Mouse (Mus musculus): ENCODE measurements around the gene BC037034. TPM values are rescaled to one million over a fixed set of nuclear protein-coding genes. Genes with fewer than 3 reads are reported as not detected.
"Not testable (repeated sequence)": the region's sequence is repeated elsewhere in the genome, so short reads cannot be mapped to it uniquely, and the experiment has no call there.

The BC037034 gene
- polyA plus RNA-seq, 1 experiment from 2014 or later = 15.8 TPM

- no peak for ATAC-seq
- no peaks in the 10 kb centered on the region for H3K9me3 ChIP-seq
- H3K4me2 ChIP-seq (replicated peaks) = no peak overlapping the region
- no peaks in the 10 kb centered on the region for H3K27me3 ChIP-seq
- no peaks in the 10 kb centered on the region for H3K36me3 ChIP-seq
- no peaks in the 10 kb centered on the region for H3K4me1 ChIP-seq (replicated peaks)
- H3K4me3 ChIP-seq (replicated peaks) = no peak overlapping the region
- H3K27ac ChIP-seq = no peak overlapping the region
- no peak overlapping the region for H3K9ac ChIP-seq (replicated peaks)
Observed at GRCm38 (mm10) chr5:138234224-138234623, 29.6 kb downstream of the BC037034 start.

DNA sequence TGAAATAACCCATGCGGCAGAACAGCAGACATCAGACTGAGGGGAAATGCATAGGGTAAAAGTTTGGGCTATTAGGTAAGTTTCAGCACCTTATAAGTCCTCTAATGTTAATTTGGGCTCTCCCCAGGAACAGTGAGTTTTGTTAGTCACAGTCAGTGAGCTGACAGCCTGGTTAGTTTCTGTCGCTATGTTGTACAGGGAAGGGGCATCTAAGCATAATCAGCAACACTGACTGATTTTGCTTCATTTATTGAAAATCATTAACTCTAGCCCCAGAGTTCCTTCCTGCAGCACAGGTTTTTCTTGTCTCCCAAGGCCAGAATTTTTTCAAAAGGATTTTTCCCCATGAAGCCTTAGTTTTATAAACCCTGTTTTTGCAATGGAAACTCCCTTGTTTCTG lies 30.1 kb downstream of the BC037034 start:
- H3K4me3 ChIP-seq (replicated peaks) = no peak overlapping the region
- no peaks in the 10 kb centered on the region for H3K4me1 ChIP-seq (replicated peaks)
- no peak overlapping the region for H3K9ac ChIP-seq (replicated peaks)
- no peaks in the 10 kb centered on the region for H3K9me3 ChIP-seq
- no peak for ATAC-seq
- no peak overlapping the region for H3K4me2 ChIP-seq (replicated peaks)
- H3K36me3 ChIP-seq = no peaks in the 10 kb centered on the region
- whole genome bisulfite sequencing = 88% methylated on average over 2 of the region's 2 CpGs
- H3K27ac ChIP-seq = no peak overlapping the region
- no peaks in the 10 kb centered on the region for H3K27me3 ChIP-seq

DNA sequence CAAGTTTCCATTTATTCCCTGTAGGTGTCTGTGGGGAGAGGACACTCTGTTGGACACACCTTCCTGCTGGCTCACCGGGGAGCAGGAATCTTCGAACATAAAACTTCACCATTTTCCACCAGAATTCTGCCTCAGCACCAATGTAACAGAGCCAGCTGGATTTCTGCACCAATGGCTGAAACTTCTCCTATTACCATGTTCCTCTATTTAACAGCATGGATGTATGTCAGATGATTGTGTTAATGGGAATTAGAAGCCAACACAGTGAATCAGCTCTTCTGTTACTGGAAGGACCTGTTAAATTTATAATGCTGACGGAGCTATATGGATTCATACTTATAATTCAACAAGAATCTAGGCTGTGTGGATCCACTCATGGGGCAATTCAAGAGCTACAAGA lies 34.3 kb downstream of the BC037034 start:
- H3K9ac ChIP-seq (replicated peaks) = no peak overlapping the region
- no peak for ATAC-seq
- no peaks in the 10 kb centered on the region for H3K27me3 ChIP-seq

GRCm38 (mm10) chr5:138228026-138228425 lies 35.8 kb downstream of the BC037034 start:
- no peak overlapping the region for H3K9ac ChIP-seq (replicated peaks)
- no peaks in the 10 kb centered on the region for H3K27me3 ChIP-seq
- H3K4me3 ChIP-seq (replicated peaks) = no peak overlapping the region
- no peaks in the 10 kb centered on the region for H3K36me3 ChIP-seq
- no peaks in the 10 kb centered on the region for H3K9me3 ChIP-seq
- no peaks in the 10 kb centered on the region for H3K4me1 ChIP-seq (replicated peaks)
- 58% methylated on average over 3 of the region's 3 CpGs for WGBS
- no peak overlapping the region for H3K4me2 ChIP-seq (replicated peaks)
- no peak for ATAC-seq
- H3K27ac ChIP-seq = no peak overlapping the region

More for the DNA sequence above, 34.3 kb downstream of the BC037034 start:
- H3K4me2 ChIP-seq (replicated peaks) = no peak overlapping the region
- H3K27ac ChIP-seq = no peak overlapping the region
- no peaks in the 10 kb centered on the region for H3K9me3 ChIP-seq
- H3K4me1 ChIP-seq (replicated peaks) = no peaks in the 10 kb centered on the region
- no peak overlapping the region for H3K4me3 ChIP-seq (replicated peaks)
- no peaks in the 10 kb centered on the region for H3K36me3 ChIP-seq
- 94% methylated on average over 3 of the region's 3 CpGs for WGBS

DNA sequence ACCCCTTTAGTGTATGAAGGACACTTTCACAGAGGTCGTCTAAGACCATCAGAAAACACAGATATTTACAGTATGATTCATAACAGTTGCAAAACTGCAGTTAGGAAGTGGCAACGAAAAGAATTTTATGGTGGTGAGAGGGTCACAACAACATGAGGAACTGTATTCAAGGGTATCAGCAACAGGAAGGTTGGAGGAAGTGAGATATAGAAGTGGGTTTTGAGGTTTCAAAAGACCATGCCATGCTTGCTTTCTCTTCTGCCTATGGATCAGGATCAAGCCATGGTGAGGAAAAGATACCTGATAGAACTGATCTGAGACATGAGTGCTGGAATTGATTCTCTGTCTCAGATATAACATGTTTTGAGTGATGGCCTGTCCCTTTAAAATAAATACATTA lies 36.5 kb downstream of the BC037034 start:
- WGBS = 79% methylated on average over 2 of the region's 2 CpGs
- no peaks in the 10 kb centered on the region for H3K27me3 ChIP-seq

GRCm38 (mm10) chr5:138226491-138226890 lies 37.3 kb downstream of the BC037034 start:
- Histone ChIP-seq H3K9ac (replicated peaks) (no peak overlapping the region), H3K27me3 (no peaks in the 10 kb centered on the region), H3K4me2 (replicated peaks) (no peak overlapping the region), H3K36me3 (no peaks in the 10 kb centered on the region), H3K4me3 (replicated peaks) (no peak overlapping the region), H3K4me1 (replicated peaks) (no peaks in the 10 kb centered on the region), H3K9me3 (no peaks in the 10 kb centered on the region), H3K27ac (no peak overlapping the region)
- ATAC-seq = no peak
- 76% methylated on average over 4 of the region's 4 CpGs for WGBS

More for the DNA sequence above, 36.5 kb downstream of the BC037034 start:
- Histone ChIP-seq H3K4me3 (replicated peaks) (no peak overlapping the region), H3K27ac (no peak overlapping the region), H3K9me3 (no peaks in the 10 kb centered on the region), H3K9ac (replicated peaks) (no peak overlapping the region), H3K4me1 (replicated peaks) (no peaks in the 10 kb centered on the region), H3K36me3 (no peaks in the 10 kb centered on the region), H3K4me2 (replicated peaks) (no peak overlapping the region)
- ATAC-seq = no peak

GRCm38 (mm10) chr5:138225700-138226099 lies 38.1 kb downstream of the BC037034 start, which contains the start of gene Nxpe5:
Gene Nxpe5, plus strand, starts transcription at chr5:138225898.
- Histone ChIP-seq H3K9me3 (no peaks in the 10 kb centered on the region), H3K27ac (no peak within 1 kb of the TSS), H3K4me1 (replicated peaks) (no peaks in the 10 kb centered on the region), H3K4me3 (replicated peaks) (no peak within 1 kb of the TSS), H3K27me3 (no peaks in the 10 kb centered on the region), H3K9ac (replicated peaks) (no peak within 1 kb of the TSS), H3K4me2 (replicated peaks) (no peak within 1 kb of the TSS), H3K36me3 (no peaks in the 10 kb centered on the region)
- ATAC-seq = no peak
- 61% methylated on average over 2 of the region's 2 CpGs for WGBS

- H3K27me3 ChIP-seq = no peaks in the 10 kb centered on the region
Observed at GRCm38 (mm10) chr5:138223287-138223686, 40.5 kb downstream of the BC037034 start.

DNA sequence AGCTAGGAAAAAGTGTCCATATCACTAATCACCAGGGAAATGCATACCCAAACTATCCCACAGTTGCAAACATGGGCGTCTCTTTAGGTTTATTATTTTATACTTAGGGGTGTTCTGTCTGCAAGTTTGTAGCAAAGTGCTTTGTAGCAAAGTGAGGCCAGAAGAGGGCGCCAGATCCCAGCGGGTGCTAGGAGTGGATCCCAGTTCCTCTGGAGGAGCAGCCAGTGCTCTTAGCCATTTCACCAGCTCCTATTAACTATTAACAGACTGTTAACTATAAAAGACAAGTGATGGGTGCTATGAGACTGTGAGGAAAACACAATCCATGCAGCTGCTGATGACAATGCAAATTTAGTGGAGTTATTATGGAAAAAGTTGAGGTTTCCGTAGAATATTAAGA lies 41.7 kb downstream of the BC037034 start:
- no peak for ATAC-seq
- H3K9ac ChIP-seq (replicated peaks) = no peak overlapping the region
- WGBS = 24% methylated on average over 4 of the region's 4 CpGs

More at GRCm38 (mm10) chr5:138223287-138223686, 40.5 kb downstream of the BC037034 start:
- Histone ChIP-seq H3K9ac (replicated peaks) (no peak overlapping the region), H3K9me3 (no peaks in the 10 kb centered on the region), H3K36me3 (no peaks in the 10 kb centered on the region), H3K4me2 (replicated peaks) (no peak overlapping the region), H3K4me3 (replicated peaks) (no peak overlapping the region), H3K27ac (no peak overlapping the region), H3K4me1 (replicated peaks) (no peaks in the 10 kb centered on the region)
- WGBS = 65% methylated on average over 3 of the region's 3 CpGs
- no peak for ATAC-seq

GRCm38 (mm10) chr5:138219864-138220263 lies 44.0 kb downstream of the BC037034 start:
- H3K4me2 ChIP-seq (replicated peaks) = no peak overlapping the region
- H3K4me1 ChIP-seq (replicated peaks) = no peaks in the 10 kb centered on the region
- H3K27ac ChIP-seq = no peak overlapping the region
- H3K9me3 ChIP-seq = peaks cover 25% of the 10 kb centered on the region
- no peak overlapping the region for H3K9ac ChIP-seq (replicated peaks)
- H3K36me3 ChIP-seq = no peaks in the 10 kb centered on the region
- ATAC-seq = no peak
- no peaks in the 10 kb centered on the region for H3K27me3 ChIP-seq
- no peak overlapping the region for H3K4me3 ChIP-seq (replicated peaks)
- WGBS = 80% methylated on average over 2 of the region's 2 CpGs

More for the DNA sequence above, 41.7 kb downstream of the BC037034 start:
- Histone ChIP-seq H3K4me1 (replicated peaks) (no peaks in the 10 kb centered on the region), H3K27me3 (no peaks in the 10 kb centered on the region), H3K27ac (no peak overlapping the region), H3K4me3 (replicated peaks) (no peak overlapping the region), H3K9me3 (0 out of 2 replicates have a peak, but pooled peaks cover 6% of the 10 kb centered on the region), H3K36me3 (no peaks in the 10 kb centered on the region), H3K4me2 (replicated peaks) (no peak overlapping the region)

DNA sequence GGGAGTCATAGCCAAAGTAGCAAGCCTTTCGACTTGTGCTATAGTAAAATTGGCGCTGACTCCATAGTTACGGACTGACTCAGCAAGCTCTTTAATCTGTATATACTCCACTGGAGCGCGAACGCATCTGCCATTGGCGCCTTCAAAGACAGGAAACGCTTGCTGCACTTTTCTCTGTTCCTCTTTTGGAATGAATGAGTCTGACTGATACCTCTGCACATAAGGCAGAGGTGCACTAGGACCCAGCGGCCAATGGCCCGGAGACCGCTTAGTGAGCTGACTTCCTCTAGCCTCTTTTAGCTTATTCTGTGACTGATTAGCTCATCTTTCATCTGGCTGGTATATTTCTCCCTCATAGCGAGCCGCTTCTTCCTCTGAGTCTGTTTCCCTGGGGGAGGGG lies 47.2 kb downstream of the BC037034 start:
- H3K27ac ChIP-seq; H3K36me3 ChIP-seq; H3K4me2 ChIP-seq (replicated peaks); H3K9ac ChIP-seq (replicated peaks); H3K4me1 ChIP-seq (replicated peaks); H3K27me3 ChIP-seq; ATAC-seq; H3K4me3 ChIP-seq (replicated peaks): not testable (repeated sequence)
- peaks cover 29% of the 10 kb centered on the region for H3K9me3 ChIP-seq
- WGBS = 94% methylated on average over 13 of the region's 13 CpGs
